Mouse (Mus musculus) erythroid progenitor cell, adult 5-6 weeks (primary cell): Measurements from ENCODE around the gene Sgcg. TPM values are rescaled to one million over a fixed set of nuclear protein-coding genes. Genes with fewer than 3 reads are reported as not detected.

Experiments
- ATAC-seq: replicated peaks from 2 replicates; pipeline ENCODE4 v1.8.0; 2016; ENCODE audit warnings: moderate number of reproducible peaks, mild to moderate bottlenecking, moderate TSS enrichment, inconsistent platforms; ENCODE audit not compliant: poor library complexity, low FRiP score, severe bottlenecking
- total RNA-seq, 2 experiments: library from RNA; stranded (forward) in 1 of 2; stranded (reverse) in 1 of 2; fragments of 150-400 nt in 1 of 2; fragments of 186-747, 209-891 nt in 1 of 2; gene quantifications; 2 replicates each; pipeline versions ENCODE4 v1.2.3 to v1.2.4; 2015 to 2017; ENCODE audit warnings: low replicate concordance in 2 of 2

The Sgcg gene
- total RNA-seq (2015; ENCODE audit: low replicate concordance): not detected in 2 replicates
- total RNA-seq (2017; ENCODE audit: low replicate concordance): not detected in 2 replicates

GRCm38 (mm10) chr14:61258352-61258751 lies at the start of gene Sgcg:
Gene Sgcg (minus strand): TSS chr14:61258490.
- no peak for ATAC-seq

GRCm38 (mm10) chr14:61303969-61304609 lies 45.8 kb upstream of the Sgcg start:
- ATAC-seq: no peak

GRCm38 (mm10) chr14:61302428-61302827 lies 44.1 kb upstream of the Sgcg start:
- no peak for ATAC-seq

- no peak for ATAC-seq
These were observed 43.0 kb upstream of the Sgcg start for GRCm38 (mm10) chr14:61301323-61301722.

- no peak for ATAC-seq
These were observed 41.5 kb upstream of the Sgcg start for GRCm38 (mm10) chr14:61299810-61300209.

- ATAC-seq: peak; percentile 42
These were observed 36.4 kb upstream of the Sgcg start for GRCm38 (mm10) chr14:61294738-61295079.

GRCm38 (mm10) chr14:61293884-61294737 lies 35.8 kb upstream of the Sgcg start:
- peak; percentile 69 for ATAC-seq

GRCm38 (mm10) chr14:61290664-61291063 lies 32.4 kb upstream of the Sgcg start:
- no peak for ATAC-seq

GRCm38 (mm10) chr14:61288606-61289286 lies 30.5 kb upstream of the Sgcg start:
- ATAC-seq: no peak

- ATAC-seq: no peak
These were observed 20.5 kb upstream of the Sgcg start for GRCm38 (mm10) chr14:61278676-61279300.

- ATAC-seq: no peak
These were observed 19.0 kb upstream of the Sgcg start for GRCm38 (mm10) chr14:61277285-61277684.

- ATAC-seq: no peak
These were observed 16.3 kb upstream of the Sgcg start for GRCm38 (mm10) chr14:61274414-61275198.

- no peak for ATAC-seq
These were observed 9.7 kb upstream of the Sgcg start for GRCm38 (mm10) chr14:61267908-61268475.

GRCm38 (mm10) chr14:61259084-61259483 lies 794 bp upstream of the Sgcg start:
- ATAC-seq: no peak

- ATAC-seq: no peak
These were observed 5.5 kb downstream of the Sgcg start for GRCm38 (mm10) chr14:61252596-61253388.

- ATAC-seq: no peak
These were observed 11.8 kb downstream of the Sgcg start for GRCm38 (mm10) chr14:61246444-61246843.

- ATAC-seq: no peak
These were observed 15.7 kb downstream of the Sgcg start for GRCm38 (mm10) chr14:61242611-61243010.

- ATAC-seq: no peak
These were observed 19.5 kb downstream of the Sgcg start for GRCm38 (mm10) chr14:61238751-61239150.
